Mouse (Mus musculus): ENCODE measurements around the gene Nfic.

Gene Nfic

DNA sequence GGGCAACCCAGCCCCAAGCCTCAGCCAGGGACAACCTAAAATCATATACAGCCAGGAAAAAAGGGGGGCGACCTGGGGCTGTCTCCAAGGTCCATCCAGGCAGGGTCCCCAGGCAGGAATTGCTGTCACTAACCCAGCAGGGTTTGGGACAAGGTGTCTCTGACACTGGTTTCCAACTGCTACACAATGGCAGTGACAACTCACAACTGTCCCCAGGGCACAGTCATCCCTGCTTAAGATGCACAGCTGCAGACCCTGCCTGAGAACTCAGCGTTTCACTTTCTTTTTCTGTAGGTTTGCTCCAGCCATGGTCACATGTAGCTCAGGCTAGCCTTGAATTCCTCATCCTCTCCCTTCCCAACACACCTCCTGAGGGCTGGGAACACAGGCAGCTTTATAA, 26.3 kb downstream of the Nfic start:
- DNase-seq = no peak

DNA sequence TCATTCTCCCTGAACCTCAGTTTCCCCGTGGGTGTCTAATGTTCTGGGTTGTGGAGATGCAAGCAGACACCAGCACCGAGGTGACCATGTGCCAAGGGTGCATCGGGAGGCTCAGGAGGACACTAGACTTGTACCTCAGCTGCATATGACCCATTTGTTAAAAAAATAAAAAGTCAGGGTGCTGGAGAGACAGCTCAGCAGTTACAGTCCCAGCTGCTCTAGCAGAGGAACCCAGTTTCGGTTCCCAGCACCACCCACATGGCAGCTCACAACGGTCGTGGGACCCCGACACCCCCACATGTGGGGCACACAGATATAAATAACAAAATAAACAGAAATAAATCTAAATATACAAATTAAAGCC, 26.9 kb downstream of the Nfic start:
- DNase-seq = peak; percentile 19

- peak; percentile 36 for DNase-seq
These were observed 27.5 kb downstream of the Nfic start for GRCm38 (mm10) chr10:81427804-81428506.

DNA sequence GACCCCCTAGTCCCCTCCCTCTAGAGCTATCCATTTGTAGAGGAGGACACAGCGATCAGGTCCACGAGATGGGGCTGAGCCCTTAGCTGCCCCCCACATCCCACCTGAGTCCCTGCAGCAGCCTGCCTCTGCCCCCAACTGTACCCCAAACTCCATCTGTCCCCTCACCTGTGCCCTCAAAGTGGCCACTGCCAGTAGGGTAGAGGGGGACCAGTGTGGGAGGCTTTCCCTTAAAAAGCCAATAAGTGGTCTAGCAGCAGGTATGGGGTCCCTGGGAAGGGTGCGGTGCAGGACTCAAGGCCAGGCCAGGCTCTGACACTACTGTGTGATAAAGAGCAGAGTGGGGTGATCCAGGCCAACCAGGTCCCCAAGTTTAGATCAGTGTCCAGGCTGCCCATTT, 28.1 kb downstream of the Nfic start:
- no peak for DNase-seq

- peak; percentile 66 for DNase-seq
These were observed 28.5 kb downstream of the Nfic start for GRCm38 (mm10) chr10:81426897-81427296.

GRCm38 (mm10) chr10:81426081-81426671, 29.3 kb downstream of the Nfic start:
- DNase-seq = peak; percentile 42

GRCm38 (mm10) chr10:81425236-81425850, 30.1 kb downstream of the Nfic start:
- peak; percentile 73 for DNase-seq

DNA sequence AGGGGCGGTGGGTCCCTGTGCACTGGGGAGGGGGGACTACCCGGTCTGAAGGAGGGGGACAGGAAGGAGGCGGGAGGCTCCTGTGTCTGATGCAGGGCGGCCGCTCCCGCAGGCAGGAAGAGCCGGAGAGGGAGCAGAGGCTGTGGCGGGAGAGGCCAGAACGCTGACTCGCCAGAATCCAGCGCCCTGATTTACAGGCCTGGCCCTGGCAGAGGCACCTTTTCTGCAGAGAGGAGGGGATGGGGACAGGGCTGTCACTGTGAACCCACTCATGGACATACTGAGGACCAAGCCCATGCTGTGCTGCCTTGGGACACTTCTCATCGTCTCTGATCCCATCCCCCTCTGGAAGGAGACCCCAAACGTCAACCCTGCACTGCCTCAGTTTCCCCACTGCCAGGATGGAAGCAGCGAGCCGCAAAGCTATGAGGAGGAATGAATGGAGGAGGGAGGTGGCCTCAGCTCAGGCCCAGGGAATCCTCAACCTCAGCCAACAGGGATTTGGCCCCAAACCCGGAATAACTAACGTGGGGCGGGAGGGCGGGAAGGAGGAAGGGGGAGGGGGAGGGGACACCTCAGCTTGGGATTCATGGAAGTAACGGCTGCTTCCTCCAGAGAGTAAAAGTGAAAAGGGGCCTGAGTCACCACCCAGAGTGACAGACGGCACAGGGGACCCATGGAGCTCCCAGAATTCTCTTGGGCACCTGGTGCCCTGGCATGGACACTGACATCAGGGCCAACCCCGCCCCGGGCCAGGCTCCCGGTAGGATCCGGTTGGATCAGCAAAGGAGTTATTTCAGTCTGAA, 31.0 kb downstream of the Nfic start:
- DNase-seq = peak; percentile 84

- peak; percentile 16 for DNase-seq
These were observed 31.8 kb downstream of the Nfic start for GRCm38 (mm10) chr10:81423476-81424245.

GRCm38 (mm10) chr10:81422661-81423217, 32.7 kb downstream of the Nfic start:
- peak; percentile 11 for DNase-seq

DNA sequence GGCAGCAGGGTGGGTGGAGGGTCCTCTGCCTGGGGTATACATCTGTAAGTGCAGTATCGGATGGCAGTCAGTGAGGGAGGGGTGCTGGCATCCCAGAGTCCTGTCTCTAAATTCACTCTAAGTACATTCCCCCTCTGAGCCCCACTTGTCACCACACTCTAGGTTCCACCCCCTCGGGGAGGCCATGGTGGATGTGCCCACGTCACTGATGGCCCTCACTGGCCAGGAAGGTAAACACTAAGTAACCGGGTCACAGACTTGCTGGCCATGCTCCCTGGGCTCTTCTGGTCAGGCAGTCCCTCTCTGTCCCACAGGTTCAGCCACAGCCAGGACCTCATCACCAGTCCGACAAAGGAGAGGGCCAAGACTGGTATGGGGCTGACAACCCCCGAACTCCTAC, 33.2 kb downstream of the Nfic start:
- peak; percentile 32 for DNase-seq

GRCm38 (mm10) chr10:81421797-81422100, 33.7 kb downstream of the Nfic start:
- peak; percentile 35 for DNase-seq

DNA sequence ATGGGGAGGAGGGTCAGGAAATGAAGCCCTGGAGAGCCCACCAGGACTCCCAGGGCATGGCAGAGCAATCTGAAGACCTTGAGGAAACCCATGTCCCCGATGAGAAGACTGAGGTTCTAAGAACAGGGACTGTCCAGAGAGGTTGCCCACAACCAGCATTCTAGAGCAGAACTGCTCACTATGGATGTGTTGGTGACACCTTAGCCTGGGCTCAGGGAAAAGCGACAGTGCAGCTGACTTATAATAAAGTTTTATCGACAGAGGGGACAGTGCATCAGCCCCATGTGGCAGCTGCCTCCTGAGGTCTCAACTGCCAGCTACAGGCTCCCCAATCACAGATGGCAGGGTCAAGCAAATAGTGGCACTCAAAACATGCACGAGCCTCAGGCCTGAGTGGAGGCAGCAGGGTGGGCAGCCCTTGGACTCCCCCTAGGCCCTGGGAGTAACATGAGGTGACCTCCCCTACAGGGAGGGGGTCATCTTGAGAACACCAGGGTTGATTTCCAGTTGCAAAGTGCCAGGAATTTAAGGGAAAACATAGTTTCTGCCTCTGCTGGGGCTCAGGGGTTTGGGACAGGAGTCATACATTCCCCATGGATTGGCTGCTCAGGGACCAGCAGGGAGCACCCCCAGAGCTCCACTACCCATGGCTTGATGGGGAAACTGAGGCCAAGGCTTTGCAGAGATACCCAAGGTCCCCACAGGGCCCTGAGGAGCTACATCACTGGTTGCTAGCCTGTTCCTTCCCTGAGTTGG, 34.2 kb downstream of the Nfic start:
- DNase-seq = no peak

DNA sequence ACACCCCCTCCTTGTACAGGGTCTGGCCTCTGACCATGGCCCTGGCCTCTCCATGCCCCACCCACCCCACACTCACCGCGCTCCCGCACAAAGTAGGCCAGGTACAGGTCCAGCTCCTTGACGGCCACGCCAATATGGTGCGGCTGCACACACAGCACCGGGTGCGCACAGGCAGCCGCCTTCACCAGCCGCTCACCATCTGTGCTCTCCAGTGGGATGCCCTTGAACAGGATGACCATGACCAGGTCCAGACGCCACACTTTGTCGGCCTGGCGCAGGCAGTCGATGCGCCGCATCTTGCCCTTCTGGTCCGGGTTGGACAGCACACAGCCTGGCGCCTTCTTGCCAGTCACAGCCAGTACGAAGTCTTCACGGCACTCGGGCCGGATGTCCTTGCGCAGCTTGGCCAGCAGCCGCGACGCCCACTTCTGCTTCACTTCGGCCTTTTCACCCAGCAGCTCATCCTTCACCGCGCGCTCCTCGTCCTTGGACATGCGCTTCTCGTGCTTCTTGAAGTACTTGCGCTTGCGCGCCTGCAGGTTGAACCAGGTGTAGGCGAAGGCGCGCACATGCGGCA, 35.2 kb downstream of the Nfic start:
- DNase-seq = no peak

DNA sequence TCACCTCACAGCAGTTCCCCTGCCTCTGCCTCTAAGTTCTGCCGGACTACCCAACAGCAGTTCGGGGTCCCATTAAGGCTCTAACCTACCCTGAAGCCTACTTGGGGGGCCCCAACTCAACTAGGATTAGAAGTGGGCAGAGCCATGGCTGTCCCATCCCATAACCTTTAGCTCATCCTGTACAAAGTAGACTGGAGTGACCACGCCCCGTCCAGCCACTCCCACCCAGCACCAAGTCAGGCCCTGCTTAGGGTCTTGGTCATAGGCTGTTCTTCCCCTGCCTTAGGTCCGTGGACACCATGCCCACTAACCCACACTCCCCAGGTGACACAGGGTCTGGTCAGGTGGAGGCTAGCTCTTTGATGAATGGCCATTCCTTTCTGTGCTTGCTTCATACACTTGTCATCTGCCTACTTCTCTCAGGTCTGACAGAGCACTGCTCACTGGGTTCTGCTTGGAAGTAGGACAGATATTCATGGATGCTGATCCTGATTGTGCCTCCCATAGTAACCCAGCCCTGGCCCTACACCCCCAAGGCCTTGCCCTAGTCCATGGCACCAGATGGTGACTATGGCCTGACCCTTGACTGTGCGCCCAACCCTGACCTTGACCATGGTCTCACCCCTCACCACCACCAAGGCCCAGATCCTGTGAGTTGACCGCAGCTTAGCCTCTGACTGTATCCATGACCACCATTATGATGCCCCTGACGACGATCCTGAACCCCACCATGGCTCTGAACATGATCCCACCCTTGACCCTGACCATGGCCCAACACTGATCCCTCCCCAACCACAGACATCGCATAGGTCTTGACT, 36.1 kb downstream of the Nfic start:
- DNase-seq = peak; percentile 13

DNA sequence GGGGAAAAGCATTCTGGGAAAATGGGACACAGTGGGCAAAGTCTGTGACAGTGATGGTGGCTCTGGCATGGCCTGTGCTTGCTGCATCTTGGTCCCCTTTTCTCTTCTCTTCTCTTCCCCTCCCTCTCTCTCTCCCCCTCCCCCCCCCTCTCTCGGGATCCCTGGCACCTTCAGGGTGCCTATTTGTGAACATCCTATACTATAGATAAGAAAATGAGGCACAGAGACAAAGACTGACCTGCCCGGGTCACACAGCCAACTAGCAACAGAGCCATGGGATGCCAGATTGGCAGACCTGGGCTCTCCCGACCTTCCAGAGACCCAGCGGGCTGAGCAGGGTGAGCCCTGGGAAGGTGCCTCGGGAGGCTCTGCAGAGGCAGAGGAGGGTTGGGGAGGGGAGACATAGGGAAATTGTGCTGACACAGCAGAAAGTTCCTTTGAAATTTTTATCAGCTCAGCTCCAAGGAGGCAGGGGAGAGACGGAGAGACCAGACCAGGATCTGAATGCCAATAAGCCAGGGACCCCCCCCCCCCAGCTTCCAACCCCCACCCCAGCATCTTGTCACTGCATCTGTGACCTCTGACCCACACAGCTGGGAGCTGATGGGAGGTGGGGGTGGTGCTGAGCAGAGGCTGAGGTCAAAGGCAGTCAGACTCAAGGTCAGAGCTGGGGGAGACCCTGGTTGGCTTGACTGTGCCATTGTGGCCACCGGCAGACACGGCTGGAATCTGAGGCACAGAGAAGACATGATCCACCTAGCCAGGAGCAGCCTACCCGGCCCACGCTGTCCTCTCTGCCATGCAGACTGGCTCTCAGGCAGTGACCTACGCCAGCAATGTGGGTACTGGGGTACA, 37.0 kb downstream of the Nfic start:
- DNase-seq = peak; percentile 8

GRCm38 (mm10) chr10:81417227-81418215, 37.9 kb downstream of the Nfic start:
- DNase-seq = peak; percentile 35

GRCm38 (mm10) chr10:81416581-81417226, 38.7 kb downstream of the Nfic start:
- peak; percentile 92 for DNase-seq

All from kidney, adult 11 months (tissue).